Mouse (Mus musculus): ENCODE data around the gene Cngb1.

DNA sequence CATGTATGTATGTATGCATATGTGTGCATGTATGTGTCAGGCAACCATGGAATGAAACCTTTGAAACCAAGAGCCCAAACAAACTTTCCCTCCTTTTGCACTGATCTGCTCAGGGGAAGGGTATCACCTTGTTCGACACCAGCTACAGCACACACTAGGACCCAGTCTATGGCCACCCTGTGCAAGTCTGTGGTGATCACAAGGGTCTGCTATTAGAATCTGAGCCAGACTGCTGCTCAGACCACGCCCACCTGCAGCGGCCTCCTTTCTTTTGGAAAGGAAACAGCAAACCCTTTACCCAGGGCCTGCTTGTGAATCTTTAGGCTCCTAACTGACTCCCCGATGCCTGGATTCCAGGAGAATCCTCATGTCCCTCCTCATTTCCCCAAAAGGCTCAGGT, 62.5 kb downstream of the Cngb1 start:
- TF ChIP-seq POLR2A (IDR thresholded peaks at IDR 0.05; ENCODE audit: borderline replicate concordance, extremely low read depth, low read depth, low read length) (no peak), CTCF (IDR thresholded peaks at IDR 0.05; ENCODE audit: insufficient read depth, low read length) (no peak)

Measured in lung, adult 2 months (tissue).